ENCODE assay signal across 13 mouse cellular contexts in the genomic region with DNA sequence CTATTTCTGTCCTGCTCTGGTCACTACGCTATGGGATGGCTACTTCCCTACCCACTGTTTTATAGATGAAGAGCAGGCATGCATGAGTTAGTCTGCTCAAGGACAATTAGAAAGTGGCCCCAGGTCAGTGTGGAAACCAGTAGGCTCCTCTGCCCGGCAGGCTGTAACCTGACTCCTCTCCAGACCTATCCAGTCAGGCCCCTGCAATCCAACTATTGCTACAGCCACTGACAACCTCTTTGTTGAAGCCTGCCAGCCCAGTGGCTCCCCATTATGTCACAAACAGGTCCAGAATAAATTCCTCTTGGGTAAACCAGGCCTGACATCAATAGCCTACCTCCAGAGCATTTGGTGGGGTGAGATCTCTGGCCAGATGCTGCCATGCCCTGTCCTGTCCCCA. TPM values are rescaled to one million over a fixed set of nuclear protein-coding genes. Genes with fewer than 3 reads are reported as not detected.
DNase-seq lines count a peak whose midpoint lies in the region; ATAC-seq and TF ChIP-seq lines count a peak whose summit lies in the region.
"Had no signal": no experiment of that assay in that cellular context is flagged by ENCODE, and none has a peak within 500 bp of the region (broad histone marks: within the 10 kb centered on the region; RNA-seq: fewer than 3 reads in every experiment).

No protein-coding gene starts in this region.

- H3K4me3 ChIP-seq in forebrain, embryonic 11.5 days (ENCODE audit: low read depth, low read length): no peak overlapping the region
- no peak overlapping the region for H3K4me3 ChIP-seq in forebrain, embryonic 13.5 days
- H3K4me3 ChIP-seq in lung, embryonic 14.5 days (ENCODE audit: low read depth, low read length): no peak overlapping the region
- no peak overlapping the region for H3K4me3 ChIP-seq in lung, adult 2 months (replicated peaks; ENCODE audit: extremely low read depth, low read depth, low read length)
- H3K4me3 ChIP-seq in liver, embryonic 11.5 days (ENCODE audit: low read depth, low read length): no peak overlapping the region
- H3K4me3 ChIP-seq in gastrocnemius, adult 2 months: no peak overlapping the region

- intact Hi-C loops in gastrocnemius, adult 2 months (cut with DNase I): no loop called here

- TF ChIP-seq POLR2A in lung, adult 2 months (IDR thresholded peaks at IDR 0.05; ENCODE audit: borderline replicate concordance, extremely low read depth, low read depth, low read length): no peak

- no peaks in the 10 kb centered on the region; the same call in 1 of the 2 replicates for H3K36me3 ChIP-seq in forebrain, embryonic 11.5 days (ENCODE audit: control insufficient read depth, insufficient read depth, low read length)
- no peaks in the 10 kb centered on the region for H3K36me3 ChIP-seq in forebrain, embryonic 13.5 days (ENCODE audit: poor library complexity, severe bottlenecking)
- no peaks in the 10 kb centered on the region for H3K36me3 ChIP-seq in lung, embryonic 14.5 days (ENCODE audit: insufficient read depth)
- H3K36me3 ChIP-seq in liver, embryonic 11.5 days (ENCODE audit: control insufficient read depth, insufficient read depth, low read length): no peaks in the 10 kb centered on the region

- WGBS in forebrain, embryonic 11.5 days: 5% methylated on average over 2 of the region's 2 CpGs
- WGBS in forebrain, embryonic 13.5 days: 13% methylated on average over 2 of the region's 2 CpGs
- 38% methylated on average over 2 of the region's 2 CpGs for WGBS in lung, embryonic 14.5 days
- 77% methylated on average over 2 of the region's 2 CpGs for WGBS in lung, adult 2 months
- 65% methylated on average over 2 of the region's 2 CpGs for WGBS in liver, embryonic 11.5 days

- H3K27ac ChIP-seq in forebrain, embryonic 11.5 days (ENCODE audit: low read depth, low read length): peak overlapping the region; percentile 66; the same call in 1 of the 2 replicates
- no peak overlapping the region for H3K27ac ChIP-seq in forebrain, embryonic 13.5 days
- peak overlapping the region; percentile 42; the same call in 1 of the 2 replicates for H3K27ac ChIP-seq in lung, embryonic 14.5 days (ENCODE audit: low read depth)
- H3K27ac ChIP-seq in liver, embryonic 11.5 days (ENCODE audit: low read depth, low read length): no peak overlapping the region
- H3K27ac ChIP-seq in gastrocnemius, adult 2 months: no peak overlapping the region

- no peak for TF ChIP-seq CTCF in lung, embryonic 14.5 days (IDR thresholded peaks at IDR 0.05; ENCODE audit: low read depth)
- TF ChIP-seq CTCF in lung, adult 2 months (IDR thresholded peaks at IDR 0.05; ENCODE audit: insufficient read depth, low read length): no peak
- no peak for TF ChIP-seq CTCF in gastrocnemius, adult 2 months (IDR thresholded peaks at IDR 0.05)

- no peaks in the 10 kb centered on the region for H3K27me3 ChIP-seq in forebrain, embryonic 11.5 days (ENCODE audit: control insufficient read depth, insufficient read depth, low read length)
- no peaks in the 10 kb centered on the region for H3K27me3 ChIP-seq in forebrain, embryonic 13.5 days
- H3K27me3 ChIP-seq in lung, embryonic 14.5 days (ENCODE audit: insufficient read depth, low read length): no peaks in the 10 kb centered on the region
- no peaks in the 10 kb centered on the region for H3K27me3 ChIP-seq in liver, embryonic 11.5 days (replicated peaks; ENCODE audit: control insufficient read depth, insufficient read depth, low read length)

- H3K4me1 ChIP-seq in forebrain, embryonic 11.5 days (replicated peaks; ENCODE audit: control insufficient read depth, insufficient read depth, low read length): peaks cover 11% of the 10 kb centered on the region
- no peaks in the 10 kb centered on the region for H3K4me1 ChIP-seq in forebrain, embryonic 13.5 days
- H3K4me1 ChIP-seq in lung, embryonic 14.5 days (ENCODE audit: insufficient read depth): peaks cover 9% of the 10 kb centered on the region
- no peaks in the 10 kb centered on the region for H3K4me1 ChIP-seq in lung, adult 2 months (ENCODE audit: control insufficient read depth, insufficient read depth, low read length)
- peaks cover 30% of the 10 kb centered on the region for H3K4me1 ChIP-seq in liver, embryonic 11.5 days (replicated peaks; ENCODE audit: control insufficient read depth, insufficient read depth, low read length)

- no peak overlapping the region for H3K4me2 ChIP-seq in forebrain, embryonic 11.5 days (ENCODE audit: low read depth, low read length, severe bottlenecking)
- H3K4me2 ChIP-seq in forebrain, embryonic 13.5 days: no peak overlapping the region
- no peak overlapping the region for H3K4me2 ChIP-seq in lung, embryonic 14.5 days
- H3K4me2 ChIP-seq in liver, embryonic 11.5 days: no peak overlapping the region

- DNase-seq in forebrain, embryonic 11.5 days (ENCODE audit: low spot score): no peak
- no peak for DNase-seq in lung, embryonic 14.5 days
- no peak for DNase-seq in lung, adult 2 months
- peak; percentile 56 for DNase-seq in ZHBTc4 (ENCODE audit: low read depth, low spot score)
- no peak for DNase-seq in liver, embryonic 11.5 days (ENCODE audit: low spot score)
- DNase-seq in gastrocnemius, adult 2 months: no peak
- DNase-seq in thymus, postnatal 36 days: no peak
- DNase-seq: cerebellum, postnatal 14 days; kidney, postnatal 10 days had no signal

- no peaks in the 10 kb centered on the region for H3K9me3 ChIP-seq in forebrain, embryonic 11.5 days (ENCODE audit: control insufficient read depth, low read length)
- no peaks in the 10 kb centered on the region for H3K9me3 ChIP-seq in forebrain, embryonic 13.5 days (replicated peaks)
- H3K9me3 ChIP-seq in lung, embryonic 14.5 days (ENCODE audit: low read depth, low read length): no peaks in the 10 kb centered on the region
- H3K9me3 ChIP-seq in liver, embryonic 11.5 days (ENCODE audit: control insufficient read depth, low read length): no peaks in the 10 kb centered on the region

- peak; percentile 76 for ATAC-seq in forebrain, embryonic 11.5 days (replicated peaks; ENCODE audit: low FRiP score)
- ATAC-seq in forebrain, embryonic 13.5 days: no peak
- peak; percentile 59; the same call in 1 of the 2 replicates for ATAC-seq in lung, embryonic 14.5 days (ENCODE audit: insufficient read depth)
- peak; percentile 27; the same call in 1 of the 2 replicates for ATAC-seq in liver, embryonic 11.5 days (replicated peaks; ENCODE audit: low FRiP score)
- ATAC-seq: forebrain, embryonic 14.5 days had no signal

- H3K9ac ChIP-seq in forebrain, embryonic 11.5 days (ENCODE audit: low read length): peak overlapping the region; percentile 29
- no peak overlapping the region for H3K9ac ChIP-seq in forebrain, embryonic 13.5 days
- no peak overlapping the region for H3K9ac ChIP-seq in lung, embryonic 14.5 days
- H3K9ac ChIP-seq in liver, embryonic 11.5 days (ENCODE audit: low read depth, low read length): no peak overlapping the region

RNA-seq across cellular contexts. Expression of a gene that starts 21.1 kb away (rescaled TPM):
- polyA plus RNA-seq in forebrain, embryonic 11.5 days (2014; fragmentation: Nextera tagmentation; extraction: Ambion mirVana): not detected in 2 replicates
- polyA plus RNA-seq in forebrain, embryonic 13.5 days (2015; fragmentation: Nextera tagmentation; extraction: Ambion mirVana): not detected in 2 replicates
- polyA plus RNA-seq in lung, embryonic 14.5 days (2014; fragmentation: Nextera tagmentation; extraction: Ambion mirVana): 0.27 TPM in 1 of 2 replicates, not detected in the other
- polyA plus RNA-seq in lung, adult 2 months (2012; rRNA removed): not detected in 2 replicates
- 0.30 TPM in 1 of 2 replicates, not detected in the other for polyA plus RNA-seq in liver, embryonic 11.5 days (2014; fragmentation: Nextera tagmentation; extraction: Ambion mirVana)
- not detected for total RNA-seq in gastrocnemius, adult 2 months (2021)
- total RNA-seq: left cerebral cortex, postnatal 14 days; megakaryocyte, adult 5-6 weeks had no signal
- polyA plus RNA-seq: forebrain, embryonic 14.5 days had no signal

RNA-seq across cellular contexts. Expression of a gene that starts 27.5 kb away (rescaled TPM):
- 1.5 and 1.6 TPM in 2 replicates for polyA plus RNA-seq in forebrain, embryonic 11.5 days (2014; fragmentation: Nextera tagmentation; extraction: Ambion mirVana)
- 0.13 and 0.14 TPM in 2 replicates for polyA plus RNA-seq in forebrain, embryonic 13.5 days (2015; fragmentation: Nextera tagmentation; extraction: Ambion mirVana)
- 1.4 and 1.5 TPM in 2 replicates for polyA plus RNA-seq in lung, embryonic 14.5 days (2014; fragmentation: Nextera tagmentation; extraction: Ambion mirVana)
- 0.05 and 0.08 TPM in 2 replicates for polyA plus RNA-seq in lung, adult 2 months (2012; rRNA removed)
- polyA plus RNA-seq in liver, embryonic 11.5 days (2014; fragmentation: Nextera tagmentation; extraction: Ambion mirVana): 2.6 and 3.1 TPM in 2 replicates
- not detected for total RNA-seq in gastrocnemius, adult 2 months (2021)
- total RNA-seq: megakaryocyte, adult 5-6 weeks had no signal

RNA-seq across cellular contexts. Expression of a gene that starts 31.9 kb away (rescaled TPM):
- not detected in 2 replicates for polyA plus RNA-seq in forebrain, embryonic 11.5 days (2014; fragmentation: Nextera tagmentation; extraction: Ambion mirVana)
- polyA plus RNA-seq in forebrain, embryonic 13.5 days (2015; fragmentation: Nextera tagmentation; extraction: Ambion mirVana): not detected in 2 replicates
- not detected in 2 replicates for polyA plus RNA-seq in lung, embryonic 14.5 days (2014; fragmentation: Nextera tagmentation; extraction: Ambion mirVana)
- polyA plus RNA-seq in lung, adult 2 months (2012; rRNA removed): 0.69 and 0.75 TPM in 2 replicates
- polyA plus RNA-seq in liver, embryonic 11.5 days (2014; fragmentation: Nextera tagmentation; extraction: Ambion mirVana): not detected in 2 replicates
- not detected for total RNA-seq in gastrocnemius, adult 2 months (2021)
- total RNA-seq: left cerebral cortex, postnatal 14 days had no signal
- polyA plus RNA-seq: forebrain, embryonic 14.5 days had no signal

Comparison
In these comparisons a context has a peak if more than half of its experiments do, and no peak if none do; other contexts are left out.
1. H3K27ac ChIP-seq: peak in forebrain, embryonic 11.5 days (single experiment) and lung, embryonic 14.5 days (single experiment); none in forebrain, embryonic 13.5 days (single experiment), liver, embryonic 11.5 days (single experiment) and gastrocnemius, adult 2 months (single experiment).